Mouse (Mus musculus) ES-Bruce4 (cell line): ENCODE measurements at regions not wholly inside any gene's neighbourhood (a gene's known extent, or its start where the extent isn't known, plus 50 kb on each side); places are given as distances from the start of the nearest gene placed in this dataset.
"Not testable (repeated sequence)": the region's sequence is repeated elsewhere in the genome, so short reads cannot be mapped to it uniquely, and the experiment has no call there.

Source experiments
- H3K27ac ChIP-seq: 2 replicates; pipeline ENCODE4 v1.5.1; 2012; ENCODE audit warnings: low read length, inconsistent platforms; ENCODE audit not compliant: insufficient read depth
- H3K27me3 ChIP-seq: 2 replicates; pipeline ENCODE4 v1.6.1; 2012; ENCODE audit warnings: mild to moderate bottlenecking, low read length, inconsistent platforms; ENCODE audit not compliant: control insufficient read depth, poor library complexity, insufficient read depth, severe bottlenecking
- H3K36me3 ChIP-seq: 2 replicates; pipeline ENCODE4 v1.6.1; 2012; ENCODE audit warnings: inconsistent platforms, mild to moderate bottlenecking, low read length, moderate library complexity; ENCODE audit not compliant: control insufficient read depth, poor library complexity, insufficient read depth, severe bottlenecking
- H3K4me1 ChIP-seq: one replicate; pipeline ENCODE4 v1.8.1; 2011; ENCODE audit warnings: low read length; ENCODE audit not compliant: control insufficient read depth, insufficient read depth
- H3K4me3 ChIP-seq: 2 replicates; pipeline ENCODE4 v1.5.1; 2011; ENCODE audit warnings: low read depth, mild to moderate bottlenecking, low read length
- H3K9ac ChIP-seq: 2 replicates; pipeline ENCODE4 v1.6.1; 2012; ENCODE audit warnings: low read depth, mild to moderate bottlenecking, inconsistent platforms; ENCODE audit not compliant: poor library complexity, severe bottlenecking
- H3K9me3 ChIP-seq: replicated peaks from 2 replicates; pipeline ENCODE4 v1.6.1; 2012; ENCODE audit warnings: mild to moderate bottlenecking, low read length, inconsistent platforms; ENCODE audit not compliant: control insufficient read depth, poor library complexity, insufficient read depth, severe bottlenecking
- CTCF ChIP-seq: IDR thresholded peaks from one replicate; pipeline ENCODE4 v1.8.1; 2011; ENCODE audit warnings: low read depth, low read length
- EP300 ChIP-seq: IDR thresholded peaks from 2 replicates; pipeline ENCODE4 v1.6.1; 2011; ENCODE audit warnings: low read depth, low read length; ENCODE audit not compliant: insufficient read depth
- POLR2A ChIP-seq: IDR thresholded peaks from one replicate; pipeline ENCODE4 v1.8.1; 2011; ENCODE audit warnings: low read length; ENCODE audit not compliant: insufficient read depth

- TF ChIP-seq EP300: no peak
- Histone ChIP-seq H3K4me3 (no peak overlapping the region), H3K9me3 (no peaks in the 10 kb centered on the region), H3K27me3 (no peaks in the 10 kb centered on the region), H3K4me1 (no peaks in the 10 kb centered on the region), H3K27ac (no peak overlapping the region), H3K36me3 (no peaks in the 10 kb centered on the region), H3K9ac (no peak overlapping the region)
These were observed 51.4 kb upstream of the Dlx2 start for GRCm38 (mm10) chr2:71597956-71598355.

GRCm38 (mm10) chr2:71598368-71598767, 51.8 kb upstream of the Dlx2 start:
- Histone ChIP-seq H3K4me1 (no peaks in the 10 kb centered on the region), H3K27me3 (no peaks in the 10 kb centered on the region), H3K9ac (no peak overlapping the region), H3K36me3 (no peaks in the 10 kb centered on the region), H3K4me3 (no peak overlapping the region), H3K9me3 (no peaks in the 10 kb centered on the region), H3K27ac (no peak overlapping the region)
- TF ChIP-seq POLR2A: no peak
- no peak for TF ChIP-seq EP300
- no peak for TF ChIP-seq CTCF

- TF ChIP-seq POLR2A (no peak), CTCF (peak; percentile 81), EP300 (0 out of 2 replicates have a peak, but pooled peaks have one; percentile 68)
- Histone ChIP-seq H3K36me3 (no peaks in the 10 kb centered on the region), H3K27me3 (no peaks in the 10 kb centered on the region), H3K9ac (no peak overlapping the region), H3K4me1 (no peaks in the 10 kb centered on the region), H3K4me3 (no peak overlapping the region), H3K9me3 (no peaks in the 10 kb centered on the region), H3K27ac (no peak overlapping the region)
These were observed 52.2 kb upstream of the Dlx2 start for GRCm38 (mm10) chr2:71598778-71599177.

DNA sequence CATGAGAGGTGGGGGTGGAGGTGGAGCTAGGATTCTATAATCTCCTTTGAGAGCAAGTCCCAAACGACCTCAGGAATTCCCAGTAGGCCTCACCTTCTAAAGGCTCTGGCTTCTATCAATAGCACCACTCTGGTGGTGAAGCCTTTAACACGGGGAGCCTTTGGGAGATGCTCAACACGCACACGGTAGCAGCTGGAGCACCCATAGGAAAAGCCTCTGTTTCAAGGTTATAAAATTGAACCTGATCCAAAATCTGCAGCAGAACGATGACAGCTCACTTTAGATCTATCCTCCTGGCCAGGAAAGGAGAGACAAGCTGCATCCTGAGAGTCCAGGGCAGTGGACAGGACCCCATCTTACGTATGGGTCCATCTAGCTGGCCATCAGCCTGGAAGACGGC, 53.7 kb upstream of the Dlx2 start:
- no peak overlapping the region for H3K9ac ChIP-seq
- no peaks in the 10 kb centered on the region for H3K9me3 ChIP-seq
- TF ChIP-seq POLR2A (no peak), CTCF (no peak), EP300 (no peak)
- H3K27me3 ChIP-seq: no peaks in the 10 kb centered on the region
- H3K4me1 ChIP-seq: no peaks in the 10 kb centered on the region
- H3K4me3 ChIP-seq: no peak overlapping the region
- H3K27ac ChIP-seq: no peak overlapping the region
- H3K36me3 ChIP-seq: no peaks in the 10 kb centered on the region

- H3K36me3 ChIP-seq: no peaks in the 10 kb centered on the region
- H3K27ac ChIP-seq: no peak overlapping the region
- H3K9ac ChIP-seq: no peak overlapping the region
- TF ChIP-seq CTCF (no peak), POLR2A (no peak), EP300 (no peak)
- no peaks in the 10 kb centered on the region for H3K27me3 ChIP-seq
- H3K4me3 ChIP-seq: no peak overlapping the region
- no peaks in the 10 kb centered on the region for H3K9me3 ChIP-seq
- H3K4me1 ChIP-seq: no peaks in the 10 kb centered on the region
These were observed 54.4 kb upstream of the Dlx2 start for GRCm38 (mm10) chr2:71600999-71601398.

DNA sequence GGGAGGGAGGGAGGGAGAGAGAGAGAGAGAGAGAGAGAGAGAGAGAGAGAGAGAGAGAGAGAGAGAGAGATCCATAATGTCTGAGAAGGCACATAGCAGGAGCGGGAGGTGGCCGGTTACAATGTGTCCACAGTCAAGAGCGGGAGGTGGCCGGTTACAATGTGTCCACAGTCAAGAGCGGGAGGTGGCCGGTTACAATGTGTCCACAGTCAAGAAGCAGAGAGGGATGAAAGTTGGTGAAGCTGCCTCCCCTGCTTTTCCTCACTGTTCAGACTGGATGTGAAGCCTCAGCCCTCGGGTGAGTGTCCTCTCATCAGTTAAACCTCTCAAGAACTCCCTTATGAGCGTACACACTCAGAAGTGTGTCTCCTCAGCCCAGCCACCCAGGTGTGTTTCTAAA, 57.2 kb upstream of the Dlx2 start:
- H3K9me3 ChIP-seq, H3K4me3 ChIP-seq, H3K4me1 ChIP-seq, H3K27ac ChIP-seq, H3K36me3 ChIP-seq, H3K27me3 ChIP-seq, H3K9ac ChIP-seq: not testable (repeated sequence)

DNA sequence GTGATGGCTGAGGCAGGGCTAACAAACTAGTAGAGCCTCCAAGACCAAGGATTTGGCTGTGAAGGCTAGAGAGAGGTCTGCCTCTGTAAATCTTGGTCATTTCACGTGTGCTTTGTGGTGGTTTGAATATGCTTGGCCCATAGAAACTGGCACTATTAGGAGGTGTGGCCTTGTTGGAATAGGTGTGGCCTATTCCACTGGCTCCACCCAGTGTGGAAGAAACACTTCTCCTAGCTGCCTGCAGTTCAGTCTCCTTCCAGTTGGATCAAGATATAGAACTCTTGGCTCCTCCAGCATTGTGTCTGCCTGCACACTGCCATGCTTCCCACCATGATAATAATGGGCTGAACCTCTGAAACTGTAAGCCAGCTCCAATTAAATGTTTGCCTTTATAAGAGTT, 59.1 kb upstream of the Dlx2 start:
- H3K9me3 ChIP-seq: no peaks in the 10 kb centered on the region
- H3K36me3 ChIP-seq: no peaks in the 10 kb centered on the region
- no peak overlapping the region for H3K4me3 ChIP-seq
- H3K27ac ChIP-seq: no peak overlapping the region
- H3K27me3 ChIP-seq: no peaks in the 10 kb centered on the region
- TF ChIP-seq EP300: no peak
- TF ChIP-seq CTCF: no peak
- no peak for TF ChIP-seq POLR2A
- no peak overlapping the region for H3K9ac ChIP-seq
- peaks cover 9% of the 10 kb centered on the region for H3K4me1 ChIP-seq
